Mouse (Mus musculus) CH12.LX (cell line): ENCODE measurements around the gene Wrap53. TPM values are rescaled to one million over a fixed set of nuclear protein-coding genes. Genes with fewer than 3 reads are reported as not detected.

Experiments
- DNase-seq: peaks from one replicate; pipeline ENCODE4 v3.0.0-alpha.2; 2013; ENCODE audit errors: extremely low read depth
- H3K27ac ChIP-seq: 2 replicates; pipeline ENCODE4 v1.5.1; 2012; ENCODE audit warnings: low read depth, mild to moderate bottlenecking, control low read depth, moderate library complexity; ENCODE audit not compliant: insufficient read depth
- H3K27me3 ChIP-seq: replicated peaks from 2 replicates; pipeline ENCODE3; 2012; ENCODE audit warnings: inconsistent platforms
- H3K36me3 ChIP-seq, 2 experiments: replicated peaks in 1 of 2; 2 replicates each; pipeline versions ENCODE3 to v1.6.1; 2012; ENCODE audit warnings: inconsistent platforms in 1 of 2, low read length in 1 of 2, mild to moderate bottlenecking in 1 of 2, mixed read lengths in 1 of 2, moderate library complexity in 1 of 2; ENCODE audit not compliant: control insufficient read depth in 1 of 2, insufficient read depth in 1 of 2
- H3K4me1 ChIP-seq, 2 experiments: 2 replicates each; pipeline ENCODE4 v1.6.1; 2012; ENCODE audit warnings: inconsistent platforms in 1 of 2, moderate library complexity in 1 of 2; ENCODE audit not compliant: insufficient read depth in 2 of 2, control insufficient read depth in 1 of 2
- H3K4me2 ChIP-seq: 2 replicates; pipeline ENCODE4 v1.6.1; 2012; ENCODE audit warnings: low read depth, mild to moderate bottlenecking, control low read depth; ENCODE audit not compliant: poor library complexity, insufficient read depth, severe bottlenecking
- H3K4me3 ChIP-seq, 3 experiments: fragments of 150-350 bp in 1 of 3; sonication (generic) in 1 of 3; replicated peaks in 1 of 3; 2 replicates each; pipeline versions ENCODE3 to v1.5.1; 2011 to 2012; ENCODE audit warnings: low read depth in 2 of 3, low read length in 2 of 3, mild to moderate bottlenecking in 2 of 3, moderate library complexity in 2 of 3, control low read depth in 1 of 3, improper control_type of control experiment in 1 of 3, inconsistent platforms in 1 of 3, mixed read lengths in 1 of 3; ENCODE audit not compliant: poor library complexity in 1 of 3
- H3K79me2 ChIP-seq: replicated peaks from 2 replicates; pipeline ENCODE4 v1.6.1; 2012; ENCODE audit warnings: mild to moderate bottlenecking, moderate library complexity; ENCODE audit not compliant: control insufficient read depth, poor library complexity, insufficient read depth, severe bottlenecking; ENCODE audit errors: extremely low read depth
- H3K9ac ChIP-seq: 2 replicates; pipeline ENCODE4 v1.6.1; 2012; ENCODE audit warnings: low read depth, mild to moderate bottlenecking, control low read depth, moderate library complexity; ENCODE audit not compliant: insufficient read depth
- H3K9me3 ChIP-seq: replicated peaks from 2 replicates; pipeline ENCODE3; 2012; ENCODE audit warnings: low read length, inconsistent platforms, mixed read lengths
- BHLHE40 ChIP-seq: IDR thresholded peaks from 2 replicates; pipeline ENCODE4 v1.6.1; 2011; ENCODE audit warnings: mild to moderate bottlenecking, low read depth, low read length, improper control_type of control experiment
- CHD1 ChIP-seq: IDR thresholded peaks from 2 replicates; pipeline ENCODE4 v1.6.1; 2012; ENCODE audit warnings: low read depth, low read length, improper control_type of control experiment, inconsistent platforms
- CHD2 ChIP-seq: IDR thresholded peaks from 2 replicates; pipeline ENCODE4 v1.6.1; 2011; ENCODE audit warnings: low read length, improper control_type of control experiment
- E2F4 ChIP-seq: IDR thresholded peaks from 2 replicates; pipeline ENCODE4 v1.6.1; 2011; ENCODE audit warnings: low read depth, low read length, improper control_type of control experiment; ENCODE audit not compliant: insufficient replicate concordance
- ETS1 ChIP-seq: conservative IDR thresholded peaks from 2 replicates; pipeline ENCODE4 v1.6.1; 2012; ENCODE audit warnings: low read depth, mild to moderate bottlenecking, inconsistent platforms, low read length, improper control_type of control experiment, moderate library complexity
- JUN ChIP-seq: IDR thresholded peaks from 2 replicates; pipeline ENCODE4 v1.6.1; 2011; ENCODE audit warnings: low read depth, mild to moderate bottlenecking, low read length, improper control_type of control experiment, moderate library complexity; ENCODE audit not compliant: insufficient read depth
- JUND ChIP-seq: conservative IDR thresholded peaks from 2 replicates; pipeline ENCODE4 v1.6.1; 2011; ENCODE audit warnings: low read depth, low read length, improper control_type of control experiment
- MAFK ChIP-seq: IDR thresholded peaks from 2 replicates; pipeline ENCODE4 v1.6.1; 2011; ENCODE audit warnings: low read length, improper control_type of control experiment; ENCODE audit not compliant: insufficient replicate concordance
- MAX ChIP-seq: IDR thresholded peaks from 2 replicates; pipeline ENCODE4 v1.6.1; 2011; ENCODE audit warnings: low read length, improper control_type of control experiment
- MAZ ChIP-seq: IDR thresholded peaks from 2 replicates; pipeline ENCODE4 v1.6.1; 2012; ENCODE audit warnings: low read depth, mild to moderate bottlenecking, inconsistent platforms, low read length, improper control_type of control experiment, moderate library complexity
- MEF2A ChIP-seq: IDR thresholded peaks from 2 replicates; pipeline ENCODE4 v1.6.1; 2014; ENCODE audit warnings: low read depth, mild to moderate bottlenecking, inconsistent platforms, low read length, improper control_type of control experiment, borderline replicate concordance
- MXI1 ChIP-seq: IDR thresholded peaks from 2 replicates; pipeline ENCODE4 v1.6.1; 2011; ENCODE audit warnings: mild to moderate bottlenecking, low read depth, low read length, improper control_type of control experiment
- MYC ChIP-seq: IDR thresholded peaks from 2 replicates; pipeline ENCODE4 v1.6.1; 2011; ENCODE audit warnings: low read depth, mild to moderate bottlenecking, improper control_type of control experiment, low read length
- NELFE ChIP-seq: IDR thresholded peaks from 2 replicates; pipeline ENCODE4 v1.6.1; 2011; ENCODE audit warnings: low read depth, low read length, improper control_type of control experiment
- NRF1 ChIP-seq: IDR thresholded peaks from 2 replicates; pipeline ENCODE4 v1.6.1; 2014; ENCODE audit warnings: low read depth, mild to moderate bottlenecking, inconsistent platforms, low read length, improper control_type of control experiment, moderate library complexity
- POLR2A ChIP-seq: IDR thresholded peaks from 2 replicates; pipeline ENCODE4 v1.6.1; 2011; ENCODE audit warnings: low read depth, mild to moderate bottlenecking, improper control_type of control experiment, low read length
- POLR2AphosphoS2 ChIP-seq: IDR thresholded peaks from 2 replicates; pipeline ENCODE4 v1.6.1; 2011; ENCODE audit warnings: low read depth, low read length, improper control_type of control experiment
- RAD21 ChIP-seq: IDR thresholded peaks from 2 replicates; pipeline ENCODE4 v1.6.1; 2011; ENCODE audit warnings: low read depth, mild to moderate bottlenecking, low read length, improper control_type of control experiment, moderate library complexity
- RCOR1 ChIP-seq: conservative IDR thresholded peaks from 2 replicates; pipeline ENCODE4 v1.6.1; 2012; ENCODE audit warnings: low read depth, mild to moderate bottlenecking, inconsistent platforms, low read length, improper control_type of control experiment
- SIN3A ChIP-seq: IDR thresholded peaks from 2 replicates; pipeline ENCODE4 v1.6.1; 2012; ENCODE audit warnings: low read length, improper control_type of control experiment, inconsistent platforms
- TBP ChIP-seq: conservative IDR thresholded peaks from 2 replicates; pipeline ENCODE4 v1.6.1; 2011; ENCODE audit warnings: low read depth, low read length, improper control_type of control experiment
- TCF12 ChIP-seq: IDR thresholded peaks from 2 replicates; pipeline ENCODE4 v1.6.1; 2014; ENCODE audit warnings: low read depth, mild to moderate bottlenecking, inconsistent platforms, low read length, improper control_type of control experiment
- USF2 ChIP-seq: conservative IDR thresholded peaks from 2 replicates; pipeline ENCODE4 v1.6.1; 2011; ENCODE audit warnings: low read depth, low read length, improper control_type of control experiment
- ZC3H11A ChIP-seq: IDR thresholded peaks from 2 replicates; pipeline ENCODE4 v1.6.1; 2012; ENCODE audit warnings: low read depth, mild to moderate bottlenecking, inconsistent platforms, low read length, improper control_type of control experiment
- ZKSCAN1 ChIP-seq: IDR thresholded peaks from 2 replicates; pipeline ENCODE4 v1.6.1; 2012; ENCODE audit warnings: low read depth, inconsistent platforms, low read length, improper control_type of control experiment, borderline replicate concordance
- ZMIZ1 ChIP-seq: IDR thresholded peaks from 2 replicates; pipeline ENCODE4 v1.6.1; 2012; ENCODE audit warnings: low read depth, mild to moderate bottlenecking, inconsistent platforms, low read length, improper control_type of control experiment
- ZNF384 ChIP-seq: IDR thresholded peaks from 2 replicates; pipeline ENCODE4 v1.6.1; 2012; ENCODE audit warnings: low read depth, low read length, improper control_type of control experiment, inconsistent platforms
- dilution Hi-C: fragments of 300-500 bp; cut with MboI; formaldehyde crosslinking; loops from 2 replicates; pipeline ENCODE4 v1.14.3; 2020; ENCODE audit warnings: low sequenced_read_pairs; ENCODE audit not compliant: extremely low pct_unique_long_range_greater_than_20kb, extremely low pct_ligation_motif_present
- in situ Hi-C: fragments of 300-500 bp; cut with MboI; formaldehyde crosslinking; loops from 3 replicates; pipeline ENCODE4 v1.14.3; 2019; ENCODE audit warnings: low sequenced_read_pairs, low pct_ligation_motif_present, low pct_unique_long_range_greater_than_20kb, mixed read lengths
- polyA plus RNA-seq: library from polyadenylated mRNA; unstranded; fragments of >175 nt; gene quantifications from 2 replicates; pipeline ENCODE4 v1.2.1, GENCODE M21; 2012; ENCODE audit warnings: low read depth; ENCODE audit not compliant: insufficient read length
- total RNA-seq, 2 experiments: library from RNA; depleted of rRNA; stranded (reverse); fragments of 300-350 nt in 1 of 2; fragments of >200 nt in 1 of 2; gene quantifications; 2 replicates each; pipeline ENCODE4 v1.2.3; 2012 to 2014

The Wrap53 gene
- total and polyA plus RNA-seq, 3 experiments, result 25.4 to 36.0 (median 34.2) TPM

DNA sequence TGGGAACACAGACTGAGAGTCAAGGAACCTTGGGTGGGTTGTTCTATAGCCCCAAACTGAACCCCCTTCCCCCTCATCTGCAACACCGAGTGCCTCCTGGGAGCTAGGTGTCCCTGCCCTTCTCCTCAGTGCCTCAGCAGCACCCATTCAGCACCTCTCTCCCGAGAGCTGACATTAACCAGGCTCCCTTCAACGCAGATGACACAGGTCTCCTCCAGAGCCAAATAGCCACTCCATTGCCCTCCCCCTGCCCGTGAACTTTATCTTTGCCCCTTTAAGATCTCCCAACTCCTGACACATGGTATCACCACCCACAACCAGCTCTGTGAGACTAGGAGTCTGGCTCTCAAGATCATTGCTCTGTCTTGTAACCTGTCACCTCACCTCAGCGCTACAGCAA lies 20.9 kb downstream of the Wrap53 start:
- Histone ChIP-seq H3K4me3 (no peak overlapping the region), H3K4me1 (no peaks in the 10 kb centered on the region), H3K36me3 (peaks cover 38 to 90% of the 10 kb centered on the region in 2 experiments), H3K4me2 (no peak overlapping the region), H3K79me2 (no peaks in the 10 kb centered on the region), H3K27me3 (no peaks in the 10 kb centered on the region), H3K9ac (no peak overlapping the region), H3K9me3 (no peaks in the 10 kb centered on the region), H3K27ac (no peak overlapping the region)
- no peak for DNase-seq
- TF ChIP-seq ZKSCAN1, result no peak
- TF ChIP-seq POLR2AphosphoS2, result no peak
- no peak for TF ChIP-seq BHLHE40
- no peak for TF ChIP-seq ETS1
- TF ChIP-seq POLR2A, result no peak
- no peak for TF ChIP-seq RAD21
- TF ChIP-seq MYC, result no peak
- no peak for TF ChIP-seq USF2
- TF ChIP-seq CHD1, result no peak
- TF ChIP-seq MAFK, result no peak
- TF ChIP-seq MAX, result no peak
- TF ChIP-seq E2F4, result no peak
- no peak for TF ChIP-seq MXI1
- no peak for TF ChIP-seq MEF2A
- TF ChIP-seq RCOR1, result no peak
- TF ChIP-seq TCF12, result no peak
- TF ChIP-seq MAZ, result no peak
- TF ChIP-seq ZNF384, result no peak
- no peak for TF ChIP-seq JUN
- TF ChIP-seq NELFE, result no peak
- dilution Hi-C loops, result no loop called here
- in situ Hi-C loops, result no loop called here

- TF ChIP-seq ETS1 (no peak), TBP (no peak), MXI1 (no peak), ZMIZ1 (no peak), RCOR1 (no peak), ZKSCAN1 (no peak), BHLHE40 (no peak), SIN3A (no peak), CHD2 (no peak), CHD1 (no peak), NRF1 (no peak), JUN (no peak), TCF12 (no peak), JUND (no peak), POLR2A (no peak), POLR2AphosphoS2 (no peak), ZC3H11A (no peak)
- DNase-seq, result no peak
- Histone ChIP-seq H3K4me1 (no peaks in the 10 kb centered on the region), H3K27ac (no peak overlapping the region), H3K4me2 (no peak overlapping the region), H3K36me3 (peaks cover 34 to 88% of the 10 kb centered on the region in 2 experiments), H3K4me3 (no peak overlapping the region), H3K9ac (no peak overlapping the region), H3K79me2 (no peaks in the 10 kb centered on the region), H3K27me3 (no peaks in the 10 kb centered on the region), H3K9me3 (no peaks in the 10 kb centered on the region)
- in situ Hi-C loops, result no loop called here
- dilution Hi-C loops, result no loop called here
These were observed 21.3 kb downstream of the Wrap53 start for GRCm38 (mm10) chr11:69558756-69559155.
